Mouse (Mus musculus) adrenal gland, postnatal 10 days (tissue): ENCODE data around the gene Cd1d1. TPM values are rescaled to one million over a fixed set of nuclear protein-coding genes. Genes with fewer than 3 reads are reported as not detected.
"Not testable (repeated sequence)": the region's sequence is repeated elsewhere in the genome, so short reads cannot be mapped to it uniquely, and the experiment has no call there.

Experiments
- DNase-seq: peaks from one replicate; pipeline ENCODE4 v3.0.0; 2021; ENCODE audit warnings: mixed read lengths
- long read RNA-seq, 2 experiments: library from polyadenylated mRNA; stranded (forward); transcript quantifications; one replicate each; pipeline ENCODE4 v2.0.0; 2021
- total RNA-seq, 2 experiments: library from RNA; stranded (reverse); gene quantifications; 2 replicates each; pipeline ENCODE4 v1.2.3; 2021

Gene Cd1d1
- total RNA-seq: 100 to 1,000 TPM in 1 of 2 experiments, 10 to 100 TPM in 1; 88.3 to 121 TPM
- long read RNA-seq, experiment 1, transcript Cd1d1-201 (6 exons, 1,946 nt): major isoform, 97 of 122 reads
- long read RNA-seq, experiment 1, partial matches to known transcripts: 12 of 122 reads
- long read RNA-seq, experiment 1, other reads (novel, unspliced or antisense): 11 of 122 reads
- long read RNA-seq, experiment 2, transcript Cd1d1-201 (6 exons, 1,946 nt): major isoform, 66 of 94 reads
- long read RNA-seq, experiment 2, partial matches to known transcripts: 6 of 94 reads
- long read RNA-seq, experiment 2, other reads (novel, unspliced or antisense): 19 of 94 reads

DNA sequence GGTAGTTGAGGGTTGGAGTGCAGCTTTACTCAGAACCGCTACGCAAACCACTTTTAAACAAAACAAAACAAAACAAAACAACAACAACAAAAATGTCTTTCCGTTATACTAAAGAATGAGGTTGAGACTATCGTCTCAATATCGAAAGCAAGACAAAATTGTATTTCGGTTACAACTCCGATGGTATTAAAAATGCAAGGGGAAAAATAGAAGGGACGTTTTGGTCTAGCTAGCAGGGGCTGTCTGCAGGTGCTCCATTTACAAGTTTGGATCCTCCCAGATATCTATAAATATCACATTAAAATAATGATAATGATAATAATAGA lies at the start of gene Cd1d1:
Gene Cd1d1, minus strand, starts transcription at position 27 of the 326 bp plus-strand sequence.
- no peak for DNase-seq

DNA sequence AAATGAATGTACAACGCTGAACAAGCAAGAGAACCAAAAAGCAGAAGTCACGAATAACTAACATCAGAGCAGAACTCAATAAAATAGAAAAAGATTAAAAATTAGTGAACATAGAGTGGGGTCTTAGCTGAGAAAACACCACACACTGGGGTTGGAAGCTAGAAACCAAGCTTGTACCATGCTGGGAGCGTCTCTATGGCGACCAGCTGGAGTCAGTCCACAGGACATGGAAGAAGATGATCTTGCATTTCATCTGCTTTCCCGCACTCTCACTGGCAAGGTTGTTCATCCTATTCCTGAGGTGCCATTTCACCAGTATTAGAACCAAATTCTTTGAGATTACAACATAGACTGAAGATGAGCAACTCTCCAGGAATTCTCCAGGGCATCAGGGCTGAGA lies 48.6 kb upstream of the Cd1d1 start:
- no peak for DNase-seq

DNA sequence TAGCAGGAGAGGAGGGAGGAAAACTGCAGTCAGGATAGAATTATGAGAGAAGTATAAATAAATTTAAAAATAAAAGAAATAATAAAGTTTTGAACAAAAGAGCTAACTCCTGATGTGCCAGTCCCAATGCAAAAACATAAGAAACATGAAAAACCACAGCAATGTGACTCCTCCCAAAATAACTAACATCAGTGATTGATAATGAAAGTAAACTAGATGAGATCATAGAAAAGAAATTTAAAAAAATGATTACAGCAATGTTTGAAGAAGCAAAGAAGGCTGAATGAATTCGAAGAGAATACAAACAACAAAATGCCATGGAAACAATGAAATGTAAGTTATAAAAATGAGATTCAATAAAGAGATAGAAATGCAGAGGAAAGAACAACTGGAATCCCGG lies 42.5 kb upstream of the Cd1d1 start:
- no peak for DNase-seq

DNA sequence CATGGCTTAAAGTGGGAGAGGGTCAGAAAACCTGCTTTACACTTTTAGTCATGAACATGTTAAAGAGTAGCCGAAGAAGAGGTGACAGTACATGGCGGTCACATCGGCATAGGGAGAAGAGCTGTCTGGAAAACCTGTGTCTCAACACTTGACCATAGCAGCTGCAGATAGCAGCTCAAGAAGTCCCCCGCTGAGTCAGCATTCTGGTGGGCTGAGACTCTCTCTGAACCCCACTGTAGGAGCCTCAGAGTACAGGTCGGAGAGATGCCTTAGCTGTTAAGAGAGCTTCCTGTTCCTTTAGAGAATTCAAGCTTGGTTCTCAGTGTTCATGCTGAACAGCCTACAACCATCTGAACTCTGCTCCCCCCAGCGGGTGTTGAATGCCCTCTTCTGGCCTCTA lies 39.3 kb upstream of the Cd1d1 start:
- no peak for DNase-seq

DNA sequence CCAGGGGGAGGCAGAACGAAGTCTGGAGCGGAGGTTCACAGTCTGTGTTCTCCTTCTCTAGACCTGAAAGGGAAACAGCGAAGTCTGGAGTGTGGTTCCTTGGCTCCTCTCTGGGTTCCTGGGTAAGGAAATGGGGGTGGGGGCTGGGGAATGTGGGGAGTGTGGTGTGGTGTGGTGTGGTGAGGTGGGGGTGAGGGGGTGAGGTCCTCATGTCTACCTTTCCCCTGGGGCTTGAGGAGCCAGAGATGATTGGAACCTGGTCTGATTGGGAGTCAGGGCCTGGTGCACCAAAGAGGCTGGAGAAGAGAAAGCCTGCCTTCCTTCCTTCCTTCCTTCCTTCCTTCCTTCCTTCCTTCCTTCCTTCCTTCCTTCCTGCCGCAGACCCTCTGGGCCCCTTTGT lies 34.8 kb upstream of the Cd1d1 start:
- no peak for DNase-seq

DNA sequence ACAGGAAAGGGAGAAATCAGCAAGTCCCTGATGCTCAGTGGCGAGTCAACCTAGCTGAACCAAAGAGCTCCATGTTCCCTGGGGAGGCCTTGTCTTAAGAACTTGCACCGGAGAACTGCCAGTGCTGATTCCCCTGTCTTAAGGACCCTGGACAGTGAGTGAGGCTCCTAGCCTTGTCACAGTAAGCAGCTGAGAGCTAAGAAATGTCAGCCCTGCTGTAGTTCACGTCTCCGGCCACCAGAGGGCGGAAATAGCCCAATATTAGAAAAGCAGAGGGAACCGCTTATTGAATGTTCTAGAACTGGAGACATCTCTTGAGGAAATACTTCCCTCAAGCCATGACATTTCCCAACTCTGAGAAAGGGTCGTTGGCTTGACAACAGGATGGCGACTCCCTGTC lies 34.1 kb upstream of the Cd1d1 start:
- DNase-seq: peak; percentile 84

DNA sequence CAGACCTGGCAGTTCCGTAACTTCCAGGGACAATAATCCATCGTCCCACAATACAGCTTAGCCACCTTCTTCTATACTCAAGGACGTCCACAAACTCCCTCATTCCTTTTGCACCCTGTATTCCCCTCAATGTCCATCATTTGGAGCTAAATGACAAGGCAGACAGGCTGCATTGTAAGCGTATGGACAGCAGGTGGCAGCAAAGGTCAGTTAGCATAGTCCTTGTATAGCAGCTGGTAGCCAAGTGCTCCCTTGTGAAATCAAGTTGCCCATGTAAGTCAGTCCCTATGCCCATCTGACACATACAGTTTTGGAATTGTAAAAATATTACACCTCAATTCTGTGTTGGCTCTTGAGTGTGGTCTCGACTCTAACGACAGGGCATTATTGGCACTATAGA lies 31.6 kb upstream of the Cd1d1 start:
- peak; percentile 70 for DNase-seq

DNA sequence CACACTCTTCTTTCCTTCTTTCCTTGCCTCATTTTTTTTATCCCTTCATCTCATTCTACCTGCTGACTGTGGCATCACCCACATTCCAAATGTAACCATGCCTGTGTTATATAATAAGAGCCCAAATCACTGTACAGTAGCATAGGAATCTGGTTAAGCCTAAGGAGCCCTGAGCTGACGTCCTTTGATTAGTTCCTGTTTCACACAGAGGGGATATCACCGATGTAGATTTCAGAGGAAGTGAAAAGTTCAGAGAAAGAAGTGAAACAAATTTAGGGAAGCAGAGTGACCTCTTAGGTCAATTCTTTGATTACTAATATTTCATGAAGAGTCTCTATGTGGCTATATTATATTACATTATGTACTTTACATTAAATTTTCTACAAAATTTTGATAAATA lies 18.5 kb upstream of the Cd1d1 start:
- DNase-seq: no peak

DNA sequence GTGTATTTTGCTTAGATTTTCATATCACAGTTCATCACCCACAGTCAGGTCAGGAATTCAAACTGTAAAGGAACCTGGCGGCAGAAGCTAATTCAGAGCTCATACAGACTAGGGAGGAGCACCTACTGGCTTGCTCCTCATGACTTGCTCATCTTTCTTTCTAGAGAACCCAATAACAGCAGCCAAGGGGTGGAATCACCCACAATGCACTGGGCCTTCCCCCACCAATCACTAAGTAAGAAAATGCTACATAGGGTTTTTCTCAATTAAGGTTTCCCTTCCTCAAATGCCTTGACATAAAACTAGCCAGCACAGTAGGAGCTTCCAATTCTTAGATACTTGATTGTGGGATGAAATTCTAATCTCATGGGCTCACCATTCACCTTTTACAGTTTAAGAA lies 17.8 kb upstream of the Cd1d1 start:
- DNase-seq: no peak

DNA sequence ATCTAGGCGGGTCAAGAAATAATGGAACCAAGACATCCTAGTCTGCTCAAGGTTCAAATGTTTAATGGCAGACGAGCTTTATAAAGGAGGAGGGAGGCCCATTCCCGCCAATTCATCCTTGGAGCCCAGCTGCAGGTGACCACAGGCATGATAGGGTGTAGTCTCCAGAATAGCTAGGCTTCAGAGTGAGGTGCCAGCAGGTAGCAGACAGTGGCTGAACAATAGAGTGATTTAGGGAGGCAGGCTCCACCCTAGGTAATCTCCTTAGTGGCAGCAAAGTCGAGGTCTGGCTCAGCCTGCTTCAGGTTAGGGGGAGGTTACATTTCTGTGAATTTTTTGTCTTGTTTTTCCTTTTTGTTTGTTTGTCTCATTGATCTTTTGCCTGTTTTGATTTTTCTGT lies 16.7 kb upstream of the Cd1d1 start:
- no peak for DNase-seq

DNA sequence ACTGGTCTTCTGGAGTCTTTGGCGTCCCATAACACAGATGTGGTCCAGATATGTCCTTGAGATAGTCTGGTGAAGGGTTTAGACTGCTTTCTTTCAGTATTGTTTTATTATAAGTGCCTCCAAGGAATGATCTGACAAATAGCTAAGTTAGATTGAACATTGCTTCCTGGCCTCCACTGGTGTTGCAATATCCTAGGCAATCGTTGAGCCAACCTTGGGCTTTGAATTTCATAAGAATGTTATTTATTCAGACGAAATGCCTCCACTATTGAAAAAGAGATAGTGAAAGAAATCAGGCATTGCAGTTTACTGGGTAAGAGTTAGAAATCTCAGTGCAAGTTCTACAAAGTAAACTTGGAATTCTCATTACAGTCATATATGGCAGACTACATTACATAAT lies 13.2 kb upstream of the Cd1d1 start:
- DNase-seq: not testable (repeated sequence)

DNA sequence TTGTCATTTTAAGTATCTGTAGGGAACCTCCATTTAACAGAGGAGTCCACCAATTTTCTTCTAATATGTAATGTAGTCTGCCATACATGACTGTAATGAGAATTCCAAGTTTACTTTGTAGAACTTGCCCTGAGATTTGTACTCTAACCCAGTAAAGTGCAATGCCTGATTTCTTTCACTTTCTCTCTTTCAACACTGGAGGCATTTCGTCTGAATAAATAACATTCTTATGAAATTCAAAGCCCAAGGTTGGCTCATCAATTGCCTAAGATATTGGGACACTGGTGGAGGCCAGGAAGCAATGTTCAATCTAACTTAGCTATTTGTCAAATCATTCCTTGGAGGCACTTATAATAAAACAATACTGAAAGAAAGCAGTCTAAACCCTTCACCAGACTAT lies 9.0 kb upstream of the Cd1d1 start:
- not testable (repeated sequence) for DNase-seq

DNA sequence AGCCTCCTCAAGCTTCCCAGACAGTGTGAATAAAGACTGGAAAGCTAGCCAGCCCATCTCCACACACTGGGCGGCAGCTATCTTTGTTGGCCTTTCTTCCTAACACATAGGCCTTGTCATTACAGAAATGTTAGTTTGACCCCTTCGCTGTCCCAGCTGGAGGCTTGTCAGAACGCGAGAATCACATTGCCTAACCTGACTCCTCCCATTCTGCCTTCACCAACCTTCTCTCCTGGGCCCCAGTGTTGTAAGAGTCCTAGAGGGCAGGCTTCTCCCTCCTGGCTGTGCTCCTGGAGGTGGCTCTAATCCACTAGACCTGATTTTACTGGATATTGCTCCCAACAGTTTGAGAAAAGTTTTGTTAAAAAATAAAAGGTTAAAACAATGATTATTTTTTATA lies 1.4 kb upstream of the Cd1d1 start:
- DNase-seq: peak; percentile 71

DNA sequence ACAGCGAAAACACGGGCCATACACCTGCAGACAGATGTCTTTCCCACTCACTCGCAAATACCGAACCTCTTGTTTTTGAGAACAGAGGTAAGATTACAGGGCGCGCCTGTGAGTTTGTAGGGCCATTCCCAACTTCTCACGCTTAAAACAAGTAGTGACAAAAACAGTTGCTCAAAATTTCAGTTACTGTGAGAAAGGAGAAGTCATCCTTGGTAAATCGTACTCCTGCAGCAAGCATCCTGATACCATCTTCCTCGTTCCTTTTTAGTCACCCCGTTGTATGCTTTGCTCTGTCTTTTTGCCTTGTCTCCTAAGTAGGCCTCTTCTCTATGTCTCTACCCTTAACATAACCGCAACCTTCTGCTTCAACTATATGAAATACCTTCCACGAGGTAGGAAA lies 810 bp upstream of the Cd1d1 start:
- no peak for DNase-seq

DNA sequence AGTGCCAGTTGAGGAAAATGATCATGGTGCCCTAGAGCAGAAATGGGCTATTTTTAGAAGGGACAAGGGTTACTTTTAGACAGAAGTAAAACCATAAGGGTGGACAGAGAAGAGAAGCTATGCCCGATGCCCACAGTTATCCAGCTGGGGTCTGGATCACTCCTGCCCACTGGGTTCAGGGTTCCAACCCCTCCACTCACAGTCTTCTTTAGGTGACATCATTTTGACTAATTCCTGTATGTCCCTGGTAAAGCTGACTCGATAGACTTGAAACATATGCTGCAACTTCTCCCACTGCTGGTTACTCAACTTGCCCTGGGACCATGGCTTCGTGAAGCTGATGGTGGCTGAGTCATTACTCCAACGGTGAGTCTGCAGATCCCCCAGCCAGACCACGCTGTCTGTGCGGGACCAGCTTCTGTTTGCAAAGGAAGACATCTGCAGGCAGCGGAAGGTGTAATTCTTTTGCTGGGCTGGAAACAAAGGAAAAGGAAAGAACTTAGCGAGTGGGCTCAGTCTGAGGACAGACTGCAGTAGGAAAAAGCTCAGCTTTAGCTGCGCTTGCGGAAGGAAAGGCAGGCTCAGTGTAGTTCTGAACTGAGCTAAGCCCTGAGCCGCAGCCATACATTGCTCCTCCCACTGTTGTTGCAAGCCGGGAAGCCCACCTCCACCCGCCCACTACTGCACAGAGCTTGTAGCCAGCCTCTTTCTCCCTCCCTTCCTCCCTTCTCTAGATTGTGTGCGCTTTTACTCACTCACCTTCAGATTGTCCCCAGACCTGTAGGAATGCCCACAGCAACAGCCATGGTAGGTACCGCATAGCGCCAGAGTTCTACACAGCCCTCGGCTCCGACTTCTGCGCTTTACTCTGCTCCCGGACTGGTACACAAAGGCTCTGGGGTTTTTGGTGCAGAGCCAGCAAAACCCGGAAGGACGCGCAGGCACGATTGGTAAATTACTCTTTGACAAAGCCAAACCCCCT lies 517 bp downstream of the Cd1d1 start:
- DNase-seq: peak; percentile 89

DNA sequence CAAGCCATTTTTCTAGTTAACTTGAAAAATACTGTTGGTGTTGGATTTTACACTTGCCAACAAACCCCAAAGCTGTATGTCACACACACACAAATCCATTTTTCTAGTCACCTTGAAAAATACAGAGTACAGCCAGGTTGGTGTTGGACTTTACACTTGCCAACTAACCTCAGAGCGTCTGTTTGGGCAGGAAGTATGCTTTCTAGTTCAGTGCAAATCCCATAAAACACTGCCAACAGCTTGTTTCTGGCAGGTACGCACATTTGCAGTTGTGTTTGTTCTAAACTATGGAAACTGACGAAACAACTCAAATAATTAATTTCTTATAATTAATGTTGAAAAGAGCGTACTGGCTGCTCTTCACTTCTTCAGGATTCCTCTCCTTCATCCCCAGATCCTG lies 3.1 kb downstream of the Cd1d1 start:
- no peak for DNase-seq

DNA sequence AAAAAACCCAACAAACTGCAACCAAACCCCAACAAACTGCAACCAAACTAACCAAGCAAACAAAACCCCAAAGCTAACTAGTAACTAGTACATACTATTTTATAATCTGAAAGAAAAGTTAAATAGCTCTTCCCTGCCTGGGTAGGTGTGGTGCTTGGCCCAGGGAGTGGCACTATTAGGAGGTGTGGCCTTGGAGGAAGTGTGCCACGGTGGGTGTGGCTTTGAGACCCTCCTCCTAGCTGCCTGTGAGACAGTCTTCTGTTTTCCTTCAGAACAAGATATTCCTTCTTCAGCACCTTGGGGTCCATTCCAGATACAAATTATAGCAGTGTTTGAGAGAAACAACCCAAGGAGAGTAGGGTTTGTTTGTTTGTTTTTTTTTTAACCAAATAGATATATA lies 3.9 kb downstream of the Cd1d1 start:
- DNase-seq: no peak

DNA sequence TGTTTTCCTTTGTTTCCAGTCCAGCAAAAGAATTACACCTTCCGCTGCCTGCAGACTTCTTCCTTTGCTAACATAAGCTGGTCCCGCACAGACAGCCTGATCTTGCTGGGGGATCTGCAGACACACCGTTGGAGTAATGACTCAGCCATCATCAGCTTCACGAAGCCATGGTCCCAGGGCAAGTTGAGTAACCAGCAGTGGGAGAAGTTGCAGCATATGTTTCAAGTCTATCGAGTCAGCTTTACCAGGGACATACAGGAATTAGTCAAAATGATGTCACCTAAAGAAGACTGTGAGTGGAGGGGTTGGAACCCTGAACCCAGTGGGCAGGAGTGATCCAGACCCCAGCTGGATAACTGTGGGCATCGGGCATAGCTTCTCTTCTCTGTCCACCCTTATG lies 12.3 kb downstream of the Cd1d1 start:
- not testable (repeated sequence) for DNase-seq

DNA sequence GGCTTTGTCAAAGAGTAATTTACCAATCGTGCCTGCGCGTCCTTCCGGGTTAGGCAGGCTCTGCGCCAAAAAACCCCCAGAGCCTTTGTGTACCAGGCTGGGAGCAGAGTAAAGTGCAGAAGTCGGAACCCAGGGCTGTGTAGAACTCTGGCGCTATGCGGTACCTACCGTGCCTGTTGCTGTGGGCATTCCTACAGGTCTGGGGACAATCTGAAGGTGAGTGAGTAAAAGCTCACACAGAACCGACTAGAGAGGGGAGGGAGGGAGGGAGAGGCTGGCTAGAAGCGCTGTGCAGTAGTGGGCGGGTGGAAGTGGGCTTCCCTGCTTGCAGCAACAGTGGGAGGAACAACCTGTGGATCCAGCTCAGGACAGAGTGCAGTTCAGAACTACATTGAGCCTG lies 12.8 kb downstream of the Cd1d1 start:
- no peak for DNase-seq

DNA sequence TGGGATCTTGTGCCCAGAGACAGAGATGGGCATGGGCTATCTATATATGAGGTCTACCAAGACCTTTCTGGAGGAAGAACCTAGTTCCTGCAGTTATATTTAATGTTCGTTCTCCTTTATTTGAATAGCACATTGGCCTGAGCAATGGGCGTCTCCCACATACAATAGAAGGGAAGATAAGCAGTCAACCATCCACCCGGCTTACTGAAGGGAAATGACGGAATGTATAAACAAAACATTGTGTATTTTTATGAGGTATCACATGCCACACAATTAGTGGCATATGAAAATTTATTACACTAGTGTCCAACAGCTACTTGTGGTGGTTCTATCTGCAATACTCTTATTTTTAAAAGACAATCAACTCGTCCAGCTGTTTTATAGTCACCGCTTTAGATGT lies 15.9 kb downstream of the Cd1d1 start:
- no peak for DNase-seq

DNA sequence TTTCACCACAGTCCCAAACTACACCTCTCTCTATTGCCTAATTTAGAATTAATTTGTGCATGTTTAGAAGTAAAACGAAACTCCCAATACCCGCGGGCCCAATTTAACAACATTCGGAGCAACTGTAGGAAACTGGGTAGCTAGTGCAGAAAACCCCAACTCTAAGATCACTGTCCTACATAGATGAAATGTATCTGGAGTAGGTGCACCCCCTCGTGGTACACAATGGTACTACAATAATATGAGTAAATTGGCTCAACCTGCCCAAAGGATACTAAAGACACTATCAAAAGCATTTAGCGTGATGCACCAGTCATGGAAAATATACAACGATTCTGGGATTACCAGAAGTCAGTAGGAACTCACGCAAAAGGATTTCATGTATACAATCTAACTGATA lies 22.7 kb downstream of the Cd1d1 start:
- peak; percentile 79 for DNase-seq

DNA sequence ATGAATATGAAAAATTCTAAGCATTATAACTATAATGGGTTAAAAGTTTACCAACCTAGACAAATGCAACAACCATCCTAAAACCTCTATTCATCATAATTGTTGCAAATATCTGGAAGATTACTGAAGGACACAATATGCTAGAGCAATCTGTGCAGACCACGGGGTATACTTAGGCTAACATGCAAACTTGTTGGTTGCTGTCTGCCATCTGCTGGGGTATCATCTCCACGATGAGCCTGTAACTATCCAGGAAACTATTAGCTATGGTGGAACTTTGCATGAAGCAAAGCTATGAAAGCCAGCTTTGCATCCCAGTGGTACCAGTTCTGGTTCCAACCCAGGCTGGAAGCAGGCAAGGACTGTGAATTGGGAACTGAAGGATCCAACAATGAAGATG lies 24.1 kb downstream of the Cd1d1 start:
- no peak for DNase-seq

DNA sequence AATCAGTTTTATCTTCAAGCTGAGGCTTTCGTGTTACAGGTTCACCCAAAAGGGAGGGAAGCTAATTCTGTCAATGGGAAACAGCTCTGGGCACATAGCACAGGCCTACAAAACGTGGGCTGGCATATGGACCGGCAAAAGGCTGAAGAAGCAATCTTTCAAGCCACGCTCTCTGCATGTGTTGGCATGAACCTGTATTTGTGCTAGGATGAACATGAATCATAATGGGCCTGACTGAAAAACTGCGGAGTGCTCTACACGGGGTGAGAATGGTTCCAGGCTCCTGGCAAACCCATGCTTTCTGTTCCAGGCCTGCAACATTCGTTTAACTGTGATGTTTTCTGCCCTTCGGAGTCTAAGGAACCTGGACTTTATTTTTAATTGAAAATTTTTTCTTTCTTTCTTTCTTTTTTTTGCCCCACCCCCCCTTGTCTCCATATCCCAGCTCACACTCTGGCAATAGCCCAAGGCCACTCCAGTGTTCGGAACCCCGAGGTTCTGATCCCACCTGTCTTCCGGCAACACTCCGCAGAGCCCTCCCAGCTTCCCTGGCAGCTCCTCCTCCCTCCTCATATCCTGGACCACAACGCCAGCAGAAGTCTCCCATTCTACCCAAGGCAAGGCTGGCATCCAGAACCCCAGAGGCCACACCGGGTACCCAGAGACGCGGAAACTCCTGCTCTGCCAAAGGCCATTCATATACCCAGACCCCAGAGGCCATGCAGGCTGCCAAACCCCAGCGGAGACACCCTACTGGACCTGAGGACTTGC lies 36.4 kb downstream of the Cd1d1 start:
- no peak for DNase-seq
